Mouse (Mus musculus): Measurements from ENCODE around the gene Fbf1.

DNA sequence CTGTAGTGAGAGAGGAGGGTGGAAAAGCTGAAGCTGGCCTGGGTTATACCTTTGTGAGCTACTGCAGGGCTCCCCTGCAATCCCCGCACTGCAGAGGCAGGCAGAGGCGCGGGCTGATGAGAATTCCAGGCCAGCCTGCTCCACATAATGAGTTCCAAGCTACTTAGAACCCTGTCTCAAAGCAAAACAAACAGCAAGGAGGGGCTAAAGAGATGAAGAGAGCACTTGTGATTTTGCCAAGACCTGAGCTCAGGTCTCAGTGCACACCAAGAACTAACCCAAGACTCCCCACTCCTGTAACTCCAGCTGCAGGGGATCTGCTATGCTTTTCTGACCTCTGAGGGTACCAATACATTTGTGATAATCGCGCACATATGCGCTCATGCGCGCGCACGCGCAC, 18.4 kb upstream of the Fbf1 start:
- TF ChIP-seq CTCF (IDR thresholded peaks at IDR 0.05) (no peak), EP300 (IDR thresholded peaks at IDR 0.05; ENCODE audit: insufficient read depth, low read depth, low read length) (no peak)

Data from heart, adult 2 months (tissue).